Mouse (Mus musculus) forebrain, embryonic 12.5 days (tissue): ENCODE results near the gene Esp36. TPM values are rescaled to one million over a fixed set of nuclear protein-coding genes. Genes with fewer than 3 reads are reported as not detected.
"Not testable (repeated sequence)": the region's sequence is repeated elsewhere in the genome, so short reads cannot be mapped to it uniquely, and the experiment has no call there.

Experiments used
- ATAC-seq: fragments of 200-750 bp; cut with Nextera tagmentation; 2 replicates; pipeline ENCODE4 v1.8.0; 2017; ENCODE audit warnings: moderate TSS enrichment; ENCODE audit not compliant: low FRiP score
- H3K27ac ChIP-seq: fragments of 300-500 bp; sonication (generic); 2 replicates; pipeline ENCODE4 v1.5.1; 2016; ENCODE audit warnings: mild to moderate bottlenecking
- H3K27me3 ChIP-seq: fragments of 300-500 bp; sonication (generic); 2 replicates; pipeline ENCODE4 v1.6.1; 2016; ENCODE audit warnings: mild to moderate bottlenecking
- H3K36me3 ChIP-seq: fragments of 300-500 bp; sonication (generic); replicated peaks from 2 replicates; pipeline ENCODE4 v1.6.1; 2016; ENCODE audit warnings: mild to moderate bottlenecking
- H3K4me1 ChIP-seq: fragments of 300-500 bp; sonication (generic); 2 replicates; pipeline ENCODE4 v1.6.1; 2016
- H3K4me2 ChIP-seq: fragments of 300-500 bp; sonication (generic); 2 replicates; pipeline ENCODE4 v1.6.1; 2016; ENCODE audit warnings: mild to moderate bottlenecking, moderate library complexity
- H3K4me3 ChIP-seq: fragments of 300-500 bp; sonication (generic); replicated peaks from 2 replicates; pipeline ENCODE4 v1.5.1; 2016; ENCODE audit warnings: mild to moderate bottlenecking
- H3K9ac ChIP-seq: fragments of 300-500 bp; sonication (generic); 2 replicates; pipeline ENCODE4 v1.6.1; 2016; ENCODE audit warnings: mild to moderate bottlenecking
- H3K9me3 ChIP-seq: fragments of 300-500 bp; sonication (generic); 2 replicates; pipeline ENCODE4 v1.6.1; 2016
- WGBS: fragments of 180-500 bp; shearing (Covaris S2); methylation state at CpG from one replicate; pipeline ENCODE4 v1.1.7; 2016; 5-methylcytosine and 5-hydroxymethylcytosine counted together
- polyA plus RNA-seq: library from polyadenylated mRNA; unstranded; fragments of >200 nt; fragmentation: Nextera tagmentation; extraction: Ambion mirVana; gene quantifications from 2 replicates; pipeline ENCODE4 v1.2.1, GENCODE M21; 2016

Gene Esp36
- polyA plus RNA-seq, result not detected in 2 replicates

GRCm38 (mm10) chr17:38420085-38420484 is at the start of gene Esp36:
TSS of gene Esp36 (minus strand) at chr17:38420185.
- no peak within 1 kb of the TSS for H3K27ac ChIP-seq
- H3K4me3 ChIP-seq, result no peak within 1 kb of the TSS
- no peaks in the 10 kb centered on the region for H3K4me1 ChIP-seq
- no peak within 1 kb of the TSS for H3K4me2 ChIP-seq
- ATAC-seq, result no peak
- H3K36me3 ChIP-seq, result no peaks in the 10 kb centered on the region
- H3K9ac ChIP-seq, result no peak within 1 kb of the TSS
- WGBS, result 87% methylated on average over 2 of the region's 2 CpGs
- H3K27me3 ChIP-seq, result no peaks in the 10 kb centered on the region
- no peaks in the 10 kb centered on the region; the same call in 1 of the 2 replicates for H3K9me3 ChIP-seq

GRCm38 (mm10) chr17:38456206-38456605 is 36.2 kb upstream of the Esp36 start:
- H3K4me3 ChIP-seq, H3K36me3 ChIP-seq, H3K9me3 ChIP-seq, H3K27me3 ChIP-seq, H3K27ac ChIP-seq, H3K9ac ChIP-seq, H3K4me2 ChIP-seq, ATAC-seq, H3K4me1 ChIP-seq: not testable (repeated sequence)

GRCm38 (mm10) chr17:38450688-38451087 is 30.7 kb upstream of the Esp36 start:
- Histone ChIP-seq H3K4me2 (no peak overlapping the region), H3K4me3 (no peak overlapping the region), H3K27ac (no peak overlapping the region), H3K36me3 (no peaks in the 10 kb centered on the region), H3K4me1 (no peaks in the 10 kb centered on the region), H3K9ac (no peak overlapping the region), H3K27me3 (no peaks in the 10 kb centered on the region), H3K9me3 (0 out of 2 replicates have a peak, but pooled peaks cover 8% of the 10 kb centered on the region)
- WGBS, result 91% methylated on average over 2 of the region's 2 CpGs
- ATAC-seq, result no peak

- H3K4me1 ChIP-seq, result no peaks in the 10 kb centered on the region
- H3K27me3 ChIP-seq, result no peaks in the 10 kb centered on the region
- WGBS, result 84% methylated on average over 3 of the region's 3 CpGs
- no peak for ATAC-seq
- H3K4me2 ChIP-seq, result no peak overlapping the region
- no peak overlapping the region for H3K27ac ChIP-seq
- H3K4me3 ChIP-seq, result no peak overlapping the region
- peaks cover 3% of the 10 kb centered on the region; the same call in 1 of the 2 replicates for H3K9me3 ChIP-seq
- H3K9ac ChIP-seq, result no peak overlapping the region
- H3K36me3 ChIP-seq, result no peaks in the 10 kb centered on the region
Measured at GRCm38 (mm10) chr17:38406135-38406534, 13.8 kb downstream of the Esp36 start.

- Histone ChIP-seq H3K27me3 (no peaks in the 10 kb centered on the region), H3K9ac (no peak overlapping the region), H3K4me2 (no peak overlapping the region), H3K4me3 (no peak overlapping the region), H3K36me3 (no peaks in the 10 kb centered on the region), H3K27ac (no peak overlapping the region), H3K9me3 (no peaks in the 10 kb centered on the region), H3K4me1 (no peaks in the 10 kb centered on the region)
- 73% methylated on average over 2 of the region's 2 CpGs for WGBS
- ATAC-seq, result no peak
Measured at GRCm38 (mm10) chr17:38391821-38392220, 28.2 kb downstream of the Esp36 start.

Other genes with a start within 250 kb of the Esp36 start
- not detected in 2 replicates for gene Olfr134, start 248.8 kb downstream of the Esp36 start, polyA plus RNA-seq
- gene Olfr135, start 215.8 kb downstream of the Esp36 start, polyA plus RNA-seq, result not detected in 2 replicates
- gene Olfr138, start 159.2 kb downstream of the Esp36 start, polyA plus RNA-seq, result not detected in 2 replicates
- not detected in 2 replicates for gene Olfr137, start 112.6 kb downstream of the Esp36 start, polyA plus RNA-seq
- gene Olfr136, start 90.4 kb downstream of the Esp36 start, polyA plus RNA-seq, result not detected in 2 replicates
- not detected in 2 replicates for gene Esp34, start 134.0 kb upstream of the Esp36 start, polyA plus RNA-seq
- not detected in 2 replicates for gene Esp31, start 219.3 kb upstream of the Esp36 start, polyA plus RNA-seq